Mouse (Mus musculus): ENCODE results near the gene Tcerg1l.

DNA sequence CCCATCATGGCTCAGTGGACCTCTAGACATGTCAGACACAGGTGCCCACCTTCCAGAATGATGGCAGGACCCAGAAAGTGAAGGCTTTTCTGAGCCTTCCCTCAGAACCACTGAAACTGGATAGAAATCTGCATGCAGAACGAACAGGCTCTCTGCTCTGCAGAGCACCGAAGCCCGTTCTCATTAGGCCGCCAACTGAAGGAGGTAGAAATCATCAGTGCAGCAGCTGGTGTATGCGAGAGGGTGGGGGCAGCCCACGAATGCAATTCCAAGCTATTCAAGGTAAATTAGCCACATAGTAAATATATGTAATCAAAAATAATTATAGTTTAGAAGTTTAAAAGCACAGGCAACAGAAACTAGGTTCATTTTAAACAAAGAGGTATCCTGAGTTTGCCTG lies 68.9 kb downstream of the Tcerg1l start:
- TF ChIP-seq TCF12 (IDR thresholded peaks at IDR 0.05; ENCODE audit: low read depth, low read length) (no peak), POLR2A (IDR thresholded peaks at IDR 0.05; ENCODE audit: control insufficient read depth in 1 of 2, insufficient read depth in 1 of 2, low read depth in 1 of 2, low read length in 2 of 2, poor library complexity in 1 of 2) (no peak), CTCF (IDR thresholded peaks at IDR 0.05 in 2 of 3, conservative IDR thresholded peaks at IDR 0.05 in 1 of 3; ENCODE audit: control insufficient read depth in 1 of 3, insufficient read depth in 1 of 3, low read depth in 2 of 3, low read length in 3 of 3, poor library complexity in 1 of 3, severe bottlenecking in 1 of 3) (no peak), ZNF384 (IDR thresholded peaks at IDR 0.05; ENCODE audit: low read depth, low read length) (no peak), SIN3A (IDR thresholded peaks at IDR 0.05; ENCODE audit: low read length) (no peak)
